Mouse (Mus musculus): ENCODE measurements around the gene Cacnb2. TPM values are rescaled to one million over a fixed set of nuclear protein-coding genes. Genes with fewer than 3 reads are reported as not detected.

Gene Cacnb2
- polyA plus RNA-seq, 1 experiment from 2014 or later, result 7.6 TPM

DNA sequence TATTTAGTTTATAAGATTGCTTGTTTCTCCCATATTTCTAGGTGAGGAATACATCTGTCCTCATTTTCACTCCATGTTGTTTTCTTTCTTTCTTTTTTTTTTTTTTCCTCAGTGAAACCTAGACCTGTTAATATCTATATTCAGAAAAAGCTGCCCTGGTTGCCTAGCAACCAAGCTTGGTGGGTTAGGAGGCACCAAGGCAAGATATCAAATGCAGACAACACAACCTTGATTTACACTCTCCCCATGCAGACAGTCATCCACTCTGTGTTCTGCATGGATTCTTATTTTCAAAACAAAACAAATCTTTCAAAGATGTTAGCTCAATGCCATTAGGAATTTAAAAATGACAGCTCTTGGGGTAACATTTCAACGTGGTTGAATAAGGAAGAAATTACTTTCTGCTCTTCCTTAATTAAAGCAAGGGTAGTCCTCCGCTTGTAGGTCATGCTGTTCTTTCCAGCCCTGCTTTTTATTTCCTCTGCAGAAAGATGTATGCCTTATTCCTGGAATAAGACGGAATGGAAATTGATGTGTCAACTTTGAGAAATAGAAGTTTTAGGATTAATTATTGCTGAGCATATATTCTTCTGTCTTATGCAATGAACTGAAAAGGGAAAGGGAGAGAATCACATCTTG is 172.1 kb downstream of the Cacnb2 start:
- Histone ChIP-seq H3K9me3 (ENCODE audit: control insufficient read depth, low read length) (no peaks in the 10 kb centered on the region), H3K4me2 (ENCODE audit: low read length) (0 out of 2 replicates have a peak overlapping the region, but pooled peaks have one; percentile 10), H3K4me1 (ENCODE audit: control insufficient read depth, insufficient read depth, low read depth, low read length) (no peaks in the 10 kb centered on the region), H3K27ac (ENCODE audit: low read depth, low read length) (peak overlapping the region; percentile 44), H3K36me3 (ENCODE audit: control insufficient read depth, insufficient read depth, low read length) (no peaks in the 10 kb centered on the region), H3K27me3 (replicated peaks; ENCODE audit: control insufficient read depth, insufficient read depth, low read length) (no peaks in the 10 kb centered on the region), H3K9ac (ENCODE audit: low read depth, low read length) (no peak overlapping the region), H3K4me3 (ENCODE audit: low read length) (no peak overlapping the region)
- ATAC-seq, result peak; percentile 89
- WGBS, result 56% methylated on average over 3 of the region's 3 CpGs

GRCm38 (mm10) chr2:14787983-14788382 is 185.1 kb downstream of the Cacnb2 start:
- no peaks in the 10 kb centered on the region for H3K9me3 ChIP-seq (ENCODE audit: control insufficient read depth, low read length)
- no peak overlapping the region for H3K9ac ChIP-seq (ENCODE audit: low read depth, low read length)
- H3K36me3 ChIP-seq (ENCODE audit: control insufficient read depth, insufficient read depth, low read length), result no peaks in the 10 kb centered on the region
- ATAC-seq, result no peak
- H3K4me1 ChIP-seq (ENCODE audit: control insufficient read depth, insufficient read depth, low read depth, low read length), result no peaks in the 10 kb centered on the region
- H3K27me3 ChIP-seq (replicated peaks; ENCODE audit: control insufficient read depth, insufficient read depth, low read length), result no peaks in the 10 kb centered on the region
- 88% methylated on average over 2 of the region's 2 CpGs for WGBS
- H3K4me2 ChIP-seq (ENCODE audit: low read length), result no peak overlapping the region
- H3K27ac ChIP-seq (ENCODE audit: low read depth, low read length), result no peak overlapping the region
- no peak overlapping the region for H3K4me3 ChIP-seq (ENCODE audit: low read length)

DNA sequence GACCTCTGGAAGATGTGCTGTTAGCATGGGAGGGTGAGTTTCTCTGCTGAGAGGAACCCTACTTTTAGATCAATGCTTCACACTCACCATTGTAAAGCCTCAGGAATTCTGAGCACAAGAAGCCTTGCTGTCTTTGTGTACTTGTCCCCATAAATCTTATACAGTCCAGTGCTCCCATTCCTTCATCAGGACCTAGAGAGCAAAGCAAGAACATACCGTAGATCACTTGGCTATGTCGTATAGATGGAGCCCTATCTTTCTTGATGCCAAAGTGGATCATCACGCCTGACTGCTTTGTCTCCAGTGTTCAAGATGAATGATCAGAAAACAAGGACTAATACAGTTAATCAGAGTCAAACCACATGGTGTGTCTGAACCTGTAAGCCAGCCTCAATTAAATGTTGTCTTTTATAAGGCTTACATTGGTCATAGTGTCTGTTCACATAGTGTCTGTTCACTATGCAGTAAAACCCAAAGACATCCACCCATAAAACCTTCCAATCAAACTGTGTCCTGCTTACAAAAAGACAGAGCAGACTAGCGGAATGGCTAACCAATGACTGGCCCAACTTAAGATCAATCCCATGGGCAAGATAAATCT is 198.7 kb downstream of the Cacnb2 start:
- WGBS, result 66% methylated on average over 4 of the region's 4 CpGs

DNA sequence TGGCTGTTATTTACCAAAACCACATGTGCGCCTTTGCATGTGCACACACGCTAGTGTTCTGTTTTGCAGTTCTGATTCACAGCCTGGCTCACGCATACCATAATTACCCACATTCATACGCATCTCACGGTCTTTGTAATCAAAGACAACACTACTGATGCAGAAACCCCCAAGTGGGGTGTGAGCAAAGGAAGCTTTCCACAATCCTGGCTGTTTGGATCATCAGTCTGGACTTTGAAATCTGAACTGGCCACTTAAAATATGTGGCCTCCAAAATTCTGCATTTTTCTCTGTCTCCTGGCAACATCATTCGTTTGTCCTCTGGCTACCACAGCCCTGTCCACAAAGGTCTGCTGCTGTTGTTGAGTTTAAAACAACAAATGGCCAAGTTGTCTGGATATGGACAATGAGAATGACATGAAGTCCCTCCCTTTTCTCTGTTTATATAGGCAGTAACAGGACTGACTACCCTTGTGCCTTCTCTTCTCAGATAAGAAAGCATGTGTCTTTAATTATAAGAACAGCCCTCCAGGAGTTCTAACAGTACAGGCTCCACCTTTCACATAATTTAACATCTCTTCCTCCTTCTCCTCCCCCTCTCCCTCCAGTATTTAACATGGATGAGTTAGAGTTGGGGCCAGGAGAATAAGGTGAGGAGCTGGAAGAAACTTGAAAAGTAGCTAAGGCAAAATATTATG is 204.9 kb downstream of the Cacnb2 start:
- no peaks in the 10 kb centered on the region for H3K36me3 ChIP-seq (ENCODE audit: control insufficient read depth, insufficient read depth, low read length)
- H3K4me3 ChIP-seq (ENCODE audit: low read length), result no peak overlapping the region
- peaks cover 5% of the 10 kb centered on the region for H3K4me1 ChIP-seq (ENCODE audit: control insufficient read depth, insufficient read depth, low read depth, low read length)
- H3K4me2 ChIP-seq (ENCODE audit: low read length), result no peak overlapping the region
- peak; percentile 37; the same call in 1 of the 2 replicates for ATAC-seq
- H3K27ac ChIP-seq (ENCODE audit: low read depth, low read length), result no peak overlapping the region
- H3K9me3 ChIP-seq (ENCODE audit: control insufficient read depth, low read length), result no peaks in the 10 kb centered on the region
- H3K27me3 ChIP-seq (replicated peaks; ENCODE audit: control insufficient read depth, insufficient read depth, low read length), result no peaks in the 10 kb centered on the region
- H3K9ac ChIP-seq (ENCODE audit: low read depth, low read length), result no peak overlapping the region; the same call in 1 of the 2 replicates
- WGBS, result 25% methylated on average over 6 of the region's 6 CpGs

More for the DNA sequence above, 198.7 kb downstream of the Cacnb2 start:
- H3K27me3 ChIP-seq (replicated peaks; ENCODE audit: control insufficient read depth, insufficient read depth, low read length), result no peaks in the 10 kb centered on the region
- no peaks in the 10 kb centered on the region for H3K4me1 ChIP-seq (ENCODE audit: control insufficient read depth, insufficient read depth, low read depth, low read length)
- no peak overlapping the region for H3K4me3 ChIP-seq (ENCODE audit: low read length)
- H3K27ac ChIP-seq (ENCODE audit: low read depth, low read length), result no peak overlapping the region
- 0 out of 2 replicates have a peak, but pooled peaks cover 5% of the 10 kb centered on the region for H3K9me3 ChIP-seq (ENCODE audit: control insufficient read depth, low read length)
- H3K4me2 ChIP-seq (ENCODE audit: low read length), result no peak overlapping the region
- peak; percentile 52; the same call in 1 of the 2 replicates for ATAC-seq
- H3K36me3 ChIP-seq (ENCODE audit: control insufficient read depth, insufficient read depth, low read length), result no peaks in the 10 kb centered on the region
- no peak overlapping the region for H3K9ac ChIP-seq (ENCODE audit: low read depth, low read length)

DNA sequence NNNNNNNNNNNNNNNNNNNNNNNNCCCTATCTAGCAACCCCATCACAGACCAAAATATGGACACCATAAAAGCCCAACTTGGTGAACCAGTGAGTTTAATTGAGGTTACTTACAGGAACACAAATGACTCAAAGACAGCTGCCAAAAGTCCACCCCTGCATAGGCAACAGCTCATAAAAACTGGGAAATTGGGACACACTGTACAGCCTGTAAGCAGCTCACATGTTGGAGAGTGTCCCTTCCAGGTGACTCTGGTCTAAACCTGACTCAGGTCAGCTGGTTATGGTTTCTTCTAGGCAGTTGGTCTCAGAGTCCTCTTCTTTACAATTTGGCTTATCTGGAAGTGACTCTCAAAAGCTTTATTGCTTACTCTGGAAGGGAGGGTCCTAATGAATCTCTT is 212.1 kb downstream of the Cacnb2 start:
- no peak overlapping the region for H3K4me2 ChIP-seq (ENCODE audit: low read length)
- no peaks in the 10 kb centered on the region for H3K4me1 ChIP-seq (ENCODE audit: control insufficient read depth, insufficient read depth, low read depth, low read length)
- ATAC-seq, result no peak
- H3K27ac ChIP-seq (ENCODE audit: low read depth, low read length), result no peak overlapping the region
- H3K9me3 ChIP-seq (ENCODE audit: control insufficient read depth, low read length), result no peaks in the 10 kb centered on the region
- H3K36me3 ChIP-seq (ENCODE audit: control insufficient read depth, insufficient read depth, low read length), result no peaks in the 10 kb centered on the region
- no peak overlapping the region for H3K9ac ChIP-seq (ENCODE audit: low read depth, low read length)
- H3K27me3 ChIP-seq (replicated peaks; ENCODE audit: control insufficient read depth, insufficient read depth, low read length), result no peaks in the 10 kb centered on the region
- no peak overlapping the region for H3K4me3 ChIP-seq (ENCODE audit: low read length)

- Histone ChIP-seq H3K9ac (ENCODE audit: low read depth, low read length) (no peak overlapping the region), H3K4me1 (ENCODE audit: control insufficient read depth, insufficient read depth, low read depth, low read length) (no peaks in the 10 kb centered on the region), H3K27ac (ENCODE audit: low read depth, low read length) (no peak overlapping the region), H3K4me2 (ENCODE audit: low read length) (no peak overlapping the region), H3K9me3 (ENCODE audit: control insufficient read depth, low read length) (no peaks in the 10 kb centered on the region), H3K4me3 (ENCODE audit: low read length) (no peak overlapping the region), H3K36me3 (ENCODE audit: control insufficient read depth, insufficient read depth, low read length) (no peaks in the 10 kb centered on the region), H3K27me3 (replicated peaks; ENCODE audit: control insufficient read depth, insufficient read depth, low read length) (no peaks in the 10 kb centered on the region)
- no peak for ATAC-seq
- WGBS, result 50% methylated on average over 1 of the region's 1 CpGs
These were observed 215.8 kb downstream of the Cacnb2 start for GRCm38 (mm10) chr2:14818651-14819050.

GRCm38 (mm10) chr2:14820946-14821345 is 218.1 kb downstream of the Cacnb2 start:
- Histone ChIP-seq H3K9ac (ENCODE audit: low read depth, low read length) (no peak overlapping the region), H3K4me2 (ENCODE audit: low read length) (no peak overlapping the region), H3K27ac (ENCODE audit: low read depth, low read length) (no peak overlapping the region), H3K4me3 (ENCODE audit: low read length) (no peak overlapping the region), H3K4me1 (ENCODE audit: control insufficient read depth, insufficient read depth, low read depth, low read length) (no peaks in the 10 kb centered on the region), H3K27me3 (replicated peaks; ENCODE audit: control insufficient read depth, insufficient read depth, low read length) (no peaks in the 10 kb centered on the region), H3K9me3 (ENCODE audit: control insufficient read depth, low read length) (no peaks in the 10 kb centered on the region), H3K36me3 (ENCODE audit: control insufficient read depth, insufficient read depth, low read length) (no peaks in the 10 kb centered on the region)
- WGBS, result 94% methylated on average over 2 of the region's 2 CpGs
- no peak for ATAC-seq

DNA sequence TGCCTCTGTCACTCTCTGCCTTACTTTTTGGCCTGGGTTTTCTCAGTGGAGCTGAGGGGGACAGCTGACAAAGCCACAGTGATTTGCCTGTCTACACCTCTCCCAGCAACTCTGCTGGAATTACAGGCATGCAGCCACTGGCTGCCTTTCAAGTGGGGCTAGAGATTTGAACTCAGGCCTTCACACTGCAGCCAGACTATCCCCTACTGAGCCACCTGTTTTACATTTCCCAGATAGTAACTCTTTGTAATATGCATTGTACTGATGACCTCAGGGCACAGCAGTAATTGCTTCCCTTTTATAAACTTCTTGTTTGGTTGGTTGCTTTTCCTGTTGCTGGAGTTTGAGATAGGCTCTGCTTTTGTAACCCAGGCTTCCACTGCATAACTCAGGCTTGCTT is 220.2 kb downstream of the Cacnb2 start:
- no peaks in the 10 kb centered on the region for H3K9me3 ChIP-seq (ENCODE audit: control insufficient read depth, low read length)
- no peak overlapping the region for H3K27ac ChIP-seq (ENCODE audit: low read depth, low read length)
- no peaks in the 10 kb centered on the region for H3K36me3 ChIP-seq (ENCODE audit: control insufficient read depth, insufficient read depth, low read length)
- peak; percentile 50 for ATAC-seq
- H3K4me3 ChIP-seq (ENCODE audit: low read length), result no peak overlapping the region
- H3K4me1 ChIP-seq (ENCODE audit: control insufficient read depth, insufficient read depth, low read depth, low read length), result no peaks in the 10 kb centered on the region
- H3K4me2 ChIP-seq (ENCODE audit: low read length), result no peak overlapping the region
- no peak overlapping the region for H3K9ac ChIP-seq (ENCODE audit: low read depth, low read length)
- H3K27me3 ChIP-seq (replicated peaks; ENCODE audit: control insufficient read depth, insufficient read depth, low read length), result no peaks in the 10 kb centered on the region

DNA sequence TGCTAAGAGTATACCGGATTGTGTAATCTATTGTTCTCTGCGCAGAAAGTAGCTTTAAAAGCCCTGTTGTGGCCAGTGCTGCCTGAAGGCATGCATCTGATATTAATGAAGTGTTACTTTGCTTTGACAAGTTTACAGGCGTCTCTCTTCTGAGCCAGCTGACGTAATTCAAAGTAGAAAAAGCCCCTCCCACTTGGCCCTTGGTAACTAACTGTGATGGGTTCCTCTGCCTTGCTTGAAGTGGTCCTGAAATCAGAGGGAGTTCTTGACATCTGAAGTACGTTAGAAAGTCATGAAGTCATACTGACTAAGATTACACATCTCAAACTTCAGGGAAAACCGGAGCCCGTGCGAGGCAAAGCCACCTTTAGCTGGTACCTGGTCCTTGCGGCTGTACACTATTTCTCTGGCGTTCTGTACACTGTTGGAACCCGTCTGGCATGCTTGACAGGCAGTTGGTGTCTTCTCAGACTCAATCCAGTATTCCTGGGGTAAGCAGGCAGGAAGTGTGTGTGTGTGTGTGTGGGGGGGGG is 221.0 kb downstream of the Cacnb2 start:
- Histone ChIP-seq H3K27ac (ENCODE audit: low read depth, low read length) (no peak overlapping the region), H3K4me3 (ENCODE audit: low read length) (no peak overlapping the region), H3K9me3 (ENCODE audit: control insufficient read depth, low read length) (no peaks in the 10 kb centered on the region), H3K4me1 (ENCODE audit: control insufficient read depth, insufficient read depth, low read depth, low read length) (no peaks in the 10 kb centered on the region), H3K36me3 (ENCODE audit: control insufficient read depth, insufficient read depth, low read length) (no peaks in the 10 kb centered on the region), H3K27me3 (replicated peaks; ENCODE audit: control insufficient read depth, insufficient read depth, low read length) (no peaks in the 10 kb centered on the region), H3K9ac (ENCODE audit: low read depth, low read length) (no peak overlapping the region), H3K4me2 (ENCODE audit: low read length) (no peak overlapping the region)
- 57% methylated on average over 11 of the region's 11 CpGs for WGBS
- peak; percentile 52 for ATAC-seq

Measured in hindbrain, embryonic 16.5 days (tissue).